Mouse (Mus musculus): ENCODE data around the gene Pde4d.

Gene Pde4d

GRCm38 (mm10) chr13:109175281-109175680, 725.5 kb downstream of the Pde4d start:
- DNase-seq (ENCODE audit: low spot score in 2 of 2), result no peak

GRCm38 (mm10) chr13:109175852-109176621, 726.3 kb downstream of the Pde4d start:
- DNase-seq (ENCODE audit: low spot score in 2 of 2), result no peak

GRCm38 (mm10) chr13:109181363-109181762, 731.6 kb downstream of the Pde4d start:
- no peak for DNase-seq (ENCODE audit: low spot score in 2 of 2)

GRCm38 (mm10) chr13:109190652-109191051, 740.9 kb downstream of the Pde4d start:
- no peak for DNase-seq (ENCODE audit: low spot score in 2 of 2)

GRCm38 (mm10) chr13:109191176-109191575, 741.4 kb downstream of the Pde4d start:
- DNase-seq (ENCODE audit: low spot score in 2 of 2), result no peak

GRCm38 (mm10) chr13:109205541-109205940, 755.8 kb downstream of the Pde4d start:
- no peak for DNase-seq (ENCODE audit: low spot score in 2 of 2)

- DNase-seq (ENCODE audit: low spot score in 2 of 2), result no peak
These were observed 758.9 kb downstream of the Pde4d start for GRCm38 (mm10) chr13:109208607-109209006.

GRCm38 (mm10) chr13:109209413-109209812, 759.7 kb downstream of the Pde4d start:
- no peak for DNase-seq (ENCODE audit: low spot score in 2 of 2)

GRCm38 (mm10) chr13:109210403-109210802, 760.7 kb downstream of the Pde4d start:
- peak; percentile 59 to 70 for DNase-seq (ENCODE audit: low spot score in 2 of 2)

GRCm38 (mm10) chr13:109211471-109211870, 761.7 kb downstream of the Pde4d start:
- DNase-seq (ENCODE audit: low spot score in 2 of 2), result no peak

GRCm38 (mm10) chr13:109211941-109212487, 762.3 kb downstream of the Pde4d start:
- DNase-seq (ENCODE audit: low spot score in 2 of 2), result no peak

GRCm38 (mm10) chr13:109212788-109213473, 763.2 kb downstream of the Pde4d start:
- no peak for DNase-seq (ENCODE audit: low spot score in 2 of 2)

GRCm38 (mm10) chr13:109219019-109219725, 769.4 kb downstream of the Pde4d start:
- DNase-seq (ENCODE audit: low spot score in 2 of 2), result no peak

GRCm38 (mm10) chr13:109228967-109229617, 779.3 kb downstream of the Pde4d start:
- DNase-seq (ENCODE audit: low spot score in 2 of 2), result no peak

GRCm38 (mm10) chr13:109229618-109230334, 780.0 kb downstream of the Pde4d start:
- DNase-seq (ENCODE audit: low spot score in 2 of 2), result no peak

- no peak for DNase-seq (ENCODE audit: low spot score in 2 of 2)
These were observed 780.7 kb downstream of the Pde4d start for GRCm38 (mm10) chr13:109230335-109230987.

GRCm38 (mm10) chr13:109231848-109232460, 782.2 kb downstream of the Pde4d start:
- DNase-seq (ENCODE audit: low spot score in 2 of 2), result no peak

- DNase-seq (ENCODE audit: low spot score in 2 of 2), result no peak
These were observed 782.8 kb downstream of the Pde4d start for GRCm38 (mm10) chr13:109232531-109232930.

- no peak for DNase-seq (ENCODE audit: low spot score in 2 of 2)
These were observed 784.3 kb downstream of the Pde4d start for GRCm38 (mm10) chr13:109233911-109234613.

Data from right cerebral cortex, postnatal 36 days (tissue).